Mouse (Mus musculus): ENCODE measurements around the gene Tdo2.

DNA sequence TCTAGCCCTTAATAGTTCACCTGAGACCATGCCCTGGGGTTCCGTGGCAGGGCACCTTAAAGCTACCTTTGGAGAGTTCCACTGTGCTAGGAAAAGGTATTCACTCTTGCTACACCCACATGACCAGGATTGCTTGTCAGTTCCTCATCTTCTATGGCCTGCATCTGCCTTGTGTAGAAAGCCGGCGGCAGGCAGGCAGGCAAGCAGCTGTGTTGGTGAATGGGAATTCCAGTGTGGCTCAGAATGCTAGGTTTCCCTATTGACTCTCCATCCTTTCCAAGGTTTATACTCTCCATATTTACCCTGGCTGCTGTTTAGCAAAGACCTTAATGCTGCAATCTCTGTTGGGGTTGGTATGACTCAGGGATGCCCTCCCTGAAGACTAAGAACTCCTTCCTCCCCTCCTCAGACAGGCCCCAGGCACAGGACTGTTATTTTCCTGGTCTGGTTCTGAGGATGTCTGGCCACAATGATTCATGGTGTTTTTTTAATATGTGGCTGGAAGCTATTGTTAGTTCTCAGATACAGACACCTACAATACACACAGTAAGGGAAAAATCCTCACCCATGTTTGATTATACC is 58.6 kb downstream of the Tdo2 start:
- no peak for TF ChIP-seq CTCF (IDR thresholded peaks at IDR 0.05)
- TF ChIP-seq POLR2A (IDR thresholded peaks at IDR 0.05; ENCODE audit: insufficient read depth, low read depth, low read length): no peak
- TF ChIP-seq EP300 (IDR thresholded peaks at IDR 0.05; ENCODE audit: insufficient read depth, low read depth, low read length): no peak
